Mouse (Mus musculus): Measurements from ENCODE around the gene Myrfl.

Myrfl gene

GRCm38 (mm10) chr10:116896336-116897177 lies at the start of gene Myrfl:
Myrfl (minus strand) TSS chr10:116896919.
- in situ Hi-C loops (cut with MboI, MseI): no loop called here

GRCm38 (mm10) chr10:116944940-116945339 lies 48.2 kb upstream of the Myrfl start:
- in situ Hi-C loops (cut with MboI, MseI): loop anchor here (25.0 kb wide), 1 partner anchor 967 kb away; no protein-coding TSS in a partner anchor

- in situ Hi-C loops (cut with MboI, MseI): loop anchor here (25.0 kb wide), 1 partner anchor 968 kb away; no protein-coding TSS in a partner anchor
Measured at GRCm38 (mm10) chr10:116944144-116944543, 47.4 kb upstream of the Myrfl start.

- in situ Hi-C loops (cut with MboI, MseI): loop anchor here (25.0 kb wide), 1 partner anchor 969 kb away; no protein-coding TSS in a partner anchor
Measured at GRCm38 (mm10) chr10:116943025-116943424, 46.3 kb upstream of the Myrfl start.

GRCm38 (mm10) chr10:116935028-116935427 lies 38.3 kb upstream of the Myrfl start:
- in situ Hi-C loops (cut with MboI, MseI): loop anchor here (25.0 kb wide), 1 partner anchor 977 kb away; no protein-coding TSS in a partner anchor

GRCm38 (mm10) chr10:116933794-116934193 lies 37.1 kb upstream of the Myrfl start:
- in situ Hi-C loops (cut with MboI, MseI): loop anchor here (25.0 kb wide), 1 partner anchor 979 kb away; no protein-coding TSS in a partner anchor

- in situ Hi-C loops (cut with MboI, MseI): loop anchor here (25.0 kb wide), 1 partner anchor 980 kb away; no protein-coding TSS in a partner anchor
Measured at GRCm38 (mm10) chr10:116932418-116932817, 35.7 kb upstream of the Myrfl start.

GRCm38 (mm10) chr10:116931497-116932179 lies 34.9 kb upstream of the Myrfl start:
- in situ Hi-C loops (cut with MboI, MseI): loop anchor here (25.0 kb wide), 1 partner anchor 981 kb away; no protein-coding TSS in a partner anchor

- in situ Hi-C loops (cut with MboI, MseI): loop anchor here (25.0 kb wide), 1 partner anchor 981 kb away; no protein-coding TSS in a partner anchor
Measured at GRCm38 (mm10) chr10:116930936-116931335, 34.2 kb upstream of the Myrfl start.

GRCm38 (mm10) chr10:116930506-116930905 lies 33.8 kb upstream of the Myrfl start:
- in situ Hi-C loops (cut with MboI, MseI): loop anchor here (25.0 kb wide), 1 partner anchor 982 kb away; no protein-coding TSS in a partner anchor

GRCm38 (mm10) chr10:116928826-116929225 lies 32.1 kb upstream of the Myrfl start:
- in situ Hi-C loops (cut with MboI, MseI): loop anchor here (25.0 kb wide), 1 partner anchor 983 kb away; no protein-coding TSS in a partner anchor

GRCm38 (mm10) chr10:116926428-116927113 lies 29.9 kb upstream of the Myrfl start:
- in situ Hi-C loops (cut with MboI, MseI): loop anchor here (25.0 kb wide), 1 partner anchor 986 kb away; no protein-coding TSS in a partner anchor

GRCm38 (mm10) chr10:116923651-116924495 lies 27.2 kb upstream of the Myrfl start:
- in situ Hi-C loops (cut with MboI, MseI): no loop called here

- in situ Hi-C loops (cut with MboI, MseI): no loop called here
Measured at GRCm38 (mm10) chr10:116922161-116922560, 25.4 kb upstream of the Myrfl start.

GRCm38 (mm10) chr10:116921416-116921815 lies 24.7 kb upstream of the Myrfl start:
- in situ Hi-C loops (cut with MboI, MseI): no loop called here

GRCm38 (mm10) chr10:116920641-116921040 lies 23.9 kb upstream of the Myrfl start:
- in situ Hi-C loops (cut with MboI, MseI): no loop called here

GRCm38 (mm10) chr10:116919368-116920317 lies 22.9 kb upstream of the Myrfl start:
- in situ Hi-C loops (cut with MboI, MseI): no loop called here

GRCm38 (mm10) chr10:116916581-116916980 lies 19.9 kb upstream of the Myrfl start:
- in situ Hi-C loops (cut with MboI, MseI): no loop called here

- in situ Hi-C loops (cut with MboI, MseI): no loop called here
Measured at GRCm38 (mm10) chr10:116915286-116915685, 18.6 kb upstream of the Myrfl start.

Data from T-helper 2 cell (primary cell).